Mouse (Mus musculus) A20 (cell line): ENCODE measurements around the gene Focad.
A peak's percentile ranks its signal among the peaks of the same experiment; 100 is the strongest.

Experiments
- DNase-seq: peaks from one replicate; pipeline ENCODE4 v3.0.0-alpha.2; 2011; ENCODE audit warnings: low read depth, low spot score

Gene Focad

GRCm38 (mm10) chr4:88302291-88302690 is 207.9 kb downstream of the Focad start:
- peak; percentile 29 for DNase-seq

GRCm38 (mm10) chr4:88307691-88308090 is 213.3 kb downstream of the Focad start:
- DNase-seq, result no peak

GRCm38 (mm10) chr4:88308342-88309116 is 214.1 kb downstream of the Focad start:
- DNase-seq, result no peak

- peak; percentile 67 for DNase-seq
Observed at GRCm38 (mm10) chr4:88309676-88310075, 215.2 kb downstream of the Focad start.

DNA sequence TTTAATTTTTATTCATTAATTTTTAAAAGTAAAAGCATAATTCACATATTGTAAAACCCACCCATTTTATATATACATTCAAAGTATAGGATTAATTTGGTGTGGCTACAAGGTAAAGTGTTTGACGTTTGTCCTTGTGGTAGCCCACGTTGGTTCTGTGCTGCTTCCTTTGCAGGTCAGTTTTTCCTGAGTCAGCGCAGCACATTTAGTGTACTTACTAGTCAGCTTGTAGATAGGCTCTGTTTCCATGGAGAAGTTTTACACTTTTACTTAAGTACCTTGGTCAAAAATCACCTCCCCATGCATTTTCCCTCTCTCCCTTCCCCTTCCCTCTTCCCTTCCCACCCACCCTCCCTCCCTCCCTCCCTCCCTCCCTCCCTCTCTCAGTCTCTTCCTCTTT is 220.5 kb downstream of the Focad start:
- DNase-seq, result no peak

- no peak for DNase-seq
Observed at GRCm38 (mm10) chr4:88320067-88320466, 225.6 kb downstream of the Focad start.

GRCm38 (mm10) chr4:88325392-88325791 is 231.0 kb downstream of the Focad start:
- no peak for DNase-seq

DNA sequence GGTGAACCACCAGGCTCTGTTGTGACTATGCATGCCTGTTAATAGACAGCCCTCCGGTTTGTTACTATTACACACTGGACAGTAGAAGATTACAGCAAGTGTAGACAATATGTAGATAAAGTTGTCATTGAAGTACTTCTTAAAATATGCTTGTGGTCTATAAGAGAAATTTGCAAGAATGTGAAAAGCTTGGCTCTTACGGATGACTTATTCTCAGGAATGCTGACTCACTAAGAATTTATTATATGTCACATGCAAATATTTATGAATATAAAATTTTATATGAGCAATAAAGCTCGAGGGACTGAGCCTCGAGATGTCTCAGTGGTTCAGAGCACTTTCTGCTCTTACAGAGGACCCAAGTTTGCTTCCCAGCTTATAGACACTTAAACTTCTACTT is 240.1 kb downstream of the Focad start:
- DNase-seq, result no peak

DNA sequence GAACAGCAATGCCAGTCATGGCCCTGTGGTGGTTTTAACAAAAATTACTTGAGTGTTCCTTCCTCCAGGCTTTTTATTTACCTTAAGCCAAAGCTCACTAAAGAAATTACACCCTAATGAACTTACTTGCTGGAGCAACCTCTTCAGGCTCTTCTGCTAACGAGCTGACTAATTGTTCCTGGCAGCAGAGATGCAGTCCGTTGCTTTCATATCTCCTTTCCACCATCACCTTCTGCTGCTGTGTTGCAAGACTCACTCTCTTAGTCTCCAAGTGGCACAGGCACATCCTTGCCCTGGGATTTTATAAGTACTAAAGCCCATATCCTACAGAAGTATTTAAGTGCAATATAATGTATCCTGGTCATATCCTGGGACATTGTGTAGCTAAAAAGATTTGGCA is 242.3 kb downstream of the Focad start:
- no peak for DNase-seq

DNA sequence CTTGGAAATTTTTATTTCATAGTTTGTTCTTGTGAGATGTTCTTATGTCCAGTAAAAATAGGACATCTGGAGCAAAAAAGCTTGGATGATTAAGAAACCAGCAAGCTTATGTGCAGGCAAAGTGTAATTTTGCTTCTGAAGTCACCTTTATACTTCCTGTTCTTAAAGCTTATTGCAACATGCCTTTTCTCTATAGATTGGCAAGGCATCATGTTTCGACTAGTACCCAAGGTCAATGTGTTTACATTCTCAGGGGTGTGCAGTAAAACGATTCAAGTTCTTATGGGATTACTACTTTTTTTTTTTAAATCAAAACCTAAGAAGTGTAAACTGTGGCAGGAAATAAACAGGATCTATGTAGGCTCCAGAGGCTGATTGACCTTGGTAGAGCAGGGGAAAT is 242.9 kb downstream of the Focad start:
- DNase-seq, result no peak

DNA sequence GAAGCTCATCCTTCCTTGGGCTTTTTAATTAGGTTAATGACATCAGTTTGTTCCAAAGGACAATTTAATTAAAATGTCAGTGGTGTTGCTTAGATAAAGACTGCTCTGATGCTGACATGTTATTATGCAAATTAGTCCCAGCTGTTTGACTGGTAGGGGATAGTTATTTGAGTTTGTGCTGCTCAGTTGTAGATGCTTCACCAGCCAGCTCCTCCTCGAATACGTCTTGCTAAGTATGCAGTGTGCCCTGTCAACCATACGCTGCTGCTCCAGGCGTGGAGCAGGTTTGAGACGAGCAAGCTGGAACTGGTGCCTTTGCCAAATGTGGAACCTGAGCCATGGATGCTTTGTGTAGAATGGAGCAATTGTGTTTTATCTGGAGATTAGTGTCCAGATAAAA is 243.7 kb downstream of the Focad start:
- DNase-seq, result no peak

- no peak for DNase-seq
Observed at GRCm38 (mm10) chr4:88344468-88344867, 250.0 kb downstream of the Focad start.

GRCm38 (mm10) chr4:88345065-88345464 is 250.6 kb downstream of the Focad start:
- no peak for DNase-seq

- DNase-seq, result no peak
Observed at GRCm38 (mm10) chr4:88345938-88346337, 251.5 kb downstream of the Focad start.

DNA sequence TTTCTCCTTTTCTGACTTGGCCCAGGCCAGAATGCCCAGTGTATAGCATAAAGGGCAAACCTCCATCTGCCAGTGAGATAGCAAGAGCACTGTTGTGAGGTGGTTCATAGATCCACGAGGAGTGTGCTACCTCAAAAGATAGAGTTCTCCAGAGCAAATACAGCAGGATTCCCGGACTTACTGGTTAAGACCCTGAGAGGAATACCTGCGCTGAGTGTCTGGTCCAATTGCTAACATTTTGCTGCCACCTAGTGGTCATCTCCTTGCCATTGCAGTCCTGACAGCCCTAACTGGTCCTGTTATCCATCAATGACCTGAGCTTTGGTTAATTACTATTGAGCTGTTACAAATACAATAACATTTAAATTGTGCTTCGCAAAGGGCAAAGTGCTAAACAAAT is 256.5 kb downstream of the Focad start:
- peak; percentile 73 for DNase-seq

- DNase-seq, result peak; percentile 33
Observed at GRCm38 (mm10) chr4:88356652-88357051, 262.2 kb downstream of the Focad start.

DNA sequence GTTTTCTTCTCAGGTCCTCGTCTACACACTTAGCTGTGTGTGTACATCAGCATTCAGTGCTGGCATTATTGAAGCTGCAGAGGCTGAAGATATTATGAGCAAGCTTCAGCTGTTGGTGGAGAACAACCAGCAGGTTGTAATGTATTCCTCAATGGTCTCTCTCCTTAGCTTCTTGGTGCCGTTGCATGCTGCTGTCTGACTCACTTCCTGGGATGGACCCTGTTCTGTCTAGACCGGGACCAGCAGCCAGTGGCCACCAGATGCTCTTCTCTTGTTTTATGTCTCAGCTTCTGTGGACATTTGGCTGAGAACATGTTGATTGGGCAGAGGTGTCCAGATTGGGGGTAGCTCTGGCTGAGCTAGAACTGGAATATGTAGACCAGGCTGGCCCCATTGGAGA is 263.0 kb downstream of the Focad start:
- no peak for DNase-seq

- no peak for DNase-seq
Observed at GRCm38 (mm10) chr4:88369951-88370350, 275.5 kb downstream of the Focad start.

GRCm38 (mm10) chr4:88370819-88371218 is 276.4 kb downstream of the Focad start:
- no peak for DNase-seq

GRCm38 (mm10) chr4:88372293-88373224 is 278.1 kb downstream of the Focad start:
- no peak for DNase-seq

DNA sequence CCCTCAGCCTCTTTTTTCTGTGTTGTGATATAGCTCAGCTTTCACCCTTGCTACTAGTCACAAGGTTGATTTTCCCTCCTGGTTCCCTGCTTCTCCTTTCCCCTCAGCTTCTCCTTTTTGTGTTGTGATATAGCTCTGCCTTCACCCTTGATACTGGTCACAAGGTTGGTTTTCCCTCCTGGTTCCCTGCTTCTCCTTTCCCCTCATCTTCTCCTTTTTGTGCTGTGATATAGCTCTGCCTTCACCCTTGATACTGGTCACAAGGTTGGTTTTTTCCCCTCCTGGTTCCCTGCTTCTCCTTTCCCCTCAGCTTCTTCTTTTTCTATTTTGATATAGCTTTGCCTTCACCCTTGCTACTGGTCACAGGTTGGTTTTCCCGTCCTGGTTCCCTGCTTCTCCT is 295.6 kb downstream of the Focad start:
- DNase-seq, result no peak

GRCm38 (mm10) chr4:88390596-88390995 is 296.2 kb downstream of the Focad start:
- DNase-seq, result peak; percentile 67

DNA sequence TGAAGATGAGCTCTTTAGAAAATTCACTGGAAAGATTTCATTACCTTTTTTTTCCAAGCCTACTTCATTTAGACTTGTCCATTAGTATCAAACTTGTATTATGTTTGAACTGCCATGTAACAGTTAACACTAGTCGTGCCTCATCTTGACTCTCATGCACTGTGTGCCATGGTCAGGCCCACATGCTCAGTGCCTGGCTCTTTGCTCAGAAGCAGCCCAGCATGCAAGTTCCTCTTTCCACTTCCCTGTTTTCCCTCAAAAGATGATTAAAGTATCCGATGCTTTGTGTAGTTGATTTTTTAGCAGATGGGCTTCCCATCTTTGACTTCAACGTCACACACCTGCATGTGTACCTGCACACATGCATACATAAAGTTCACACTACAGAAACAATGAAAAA is 301.3 kb downstream of the Focad start:
- peak; percentile 37 for DNase-seq
